Mouse (Mus musculus) MEL (cell line): Measurements from ENCODE around the gene Plp2.

Experiments
- EP300 ChIP-seq, 2 experiments: IDR thresholded peaks; 2 replicates each; pipeline ENCODE4 v1.6.1; 2011; ENCODE audit warnings: improper control_type of control experiment in 2 of 2, low read length in 2 of 2, low read depth in 1 of 2, mild to moderate bottlenecking in 1 of 2
- MAX ChIP-seq: IDR thresholded peaks from 2 replicates; pipeline ENCODE4 v1.6.1; 2011; ENCODE audit warnings: low read length, improper control_type of control experiment
- MYC ChIP-seq: IDR thresholded peaks from 2 replicates; pipeline ENCODE4 v1.6.1; 2011; ENCODE audit warnings: low read depth, mild to moderate bottlenecking, low read length, improper control_type of control experiment, moderate library complexity
- RCOR1 ChIP-seq: IDR thresholded peaks from 2 replicates; pipeline ENCODE4 v1.6.1; 2012; ENCODE audit warnings: low read depth, mild to moderate bottlenecking, inconsistent platforms, low read length, improper control_type of control experiment
- TBP ChIP-seq: IDR thresholded peaks from 2 replicates; pipeline ENCODE4 v1.8.0; 2011; ENCODE audit warnings: low read depth, low read length, improper control_type of control experiment

DNA sequence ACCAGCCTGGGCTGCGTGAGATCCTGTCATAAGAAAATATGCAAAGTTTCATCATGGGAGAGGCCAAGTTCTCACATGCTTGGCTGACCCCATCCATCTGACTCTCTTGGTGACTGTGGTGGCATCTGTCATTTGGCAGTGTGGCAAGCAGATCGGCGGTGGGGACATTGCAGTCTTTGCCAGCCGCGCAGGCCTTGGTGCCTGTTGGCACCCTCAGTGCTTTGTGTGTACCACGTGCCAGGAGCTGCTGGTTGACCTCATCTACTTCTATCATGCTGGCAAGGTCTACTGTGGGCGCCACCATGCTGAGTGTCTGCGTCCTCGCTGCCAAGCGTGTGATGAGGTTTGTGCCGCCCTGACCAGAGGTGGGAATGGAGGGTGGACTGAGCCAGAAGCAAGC lies 6.4 kb downstream of the Plp2 start:
- no peak for TF ChIP-seq MYC
- TF ChIP-seq TBP, result no peak
- TF ChIP-seq RCOR1, result no peak
- TF ChIP-seq EP300 (IDR thresholded peaks at IDR 0.05; ENCODE audit: low read depth in 1 of 2, low read length in 2 of 2), result no peak
- no peak for TF ChIP-seq MAX
